Mouse (Mus musculus) heart, postnatal 4 days (tissue): ENCODE measurements around the gene Rsl1. TPM values are rescaled to one million over a fixed set of nuclear protein-coding genes. Genes with fewer than 3 reads are reported as not detected.
"Not testable (repeated sequence)": the region's sequence is repeated elsewhere in the genome, so short reads cannot be mapped to it uniquely, and the experiment has no call there.

Source experiments
- DNase-seq: peaks from one replicate; pipeline ENCODE4 v3.0.0; 2021
- total RNA-seq, 2 experiments: library from RNA; stranded (reverse); gene quantifications; 2 replicates each; pipeline ENCODE4 v1.2.3; 2021

Rsl1 gene
- 1 to 10 TPM; 4.0 to 4.8 TPM for total RNA-seq

DNA sequence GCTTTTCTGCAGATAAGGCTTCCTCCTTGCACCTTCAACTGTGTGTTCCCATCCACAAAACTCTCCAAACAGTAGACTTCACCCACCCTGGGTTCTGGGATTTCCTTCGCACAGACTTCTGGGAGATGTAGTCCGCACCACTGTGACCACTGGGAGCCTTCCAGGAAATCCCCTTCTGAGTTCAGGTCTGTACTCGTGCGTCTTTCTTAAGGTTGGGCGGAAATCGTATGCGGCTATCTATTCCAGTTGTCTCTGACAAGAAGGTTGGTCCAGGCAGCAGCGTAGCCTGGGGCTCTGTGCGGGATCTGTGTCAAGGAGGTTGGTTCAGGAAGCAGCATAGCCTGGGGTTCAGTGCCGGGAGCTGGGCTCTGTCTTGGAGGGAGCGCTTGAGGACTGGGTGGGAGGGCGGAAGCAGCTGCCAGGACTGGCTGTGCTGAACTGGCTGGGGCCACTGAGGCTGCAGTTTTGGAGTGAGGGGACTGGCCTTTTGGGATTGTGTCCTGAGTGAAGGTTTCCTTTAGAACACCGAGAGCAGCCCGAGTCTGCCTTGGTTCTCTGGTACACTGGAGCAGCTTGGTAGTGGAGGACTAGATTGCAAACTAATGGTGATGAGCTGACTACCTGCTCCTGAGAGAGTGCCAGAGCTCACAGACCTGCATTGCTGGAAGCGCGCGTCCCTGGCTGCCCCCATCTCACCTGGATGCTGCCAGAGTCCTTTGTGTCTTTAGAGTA, at the start of gene Rsl1:
Rsl1 (plus strand) TSS at position 192 of the 732 bp plus-strand sequence.
- DNase-seq, result peak; percentile 72

DNA sequence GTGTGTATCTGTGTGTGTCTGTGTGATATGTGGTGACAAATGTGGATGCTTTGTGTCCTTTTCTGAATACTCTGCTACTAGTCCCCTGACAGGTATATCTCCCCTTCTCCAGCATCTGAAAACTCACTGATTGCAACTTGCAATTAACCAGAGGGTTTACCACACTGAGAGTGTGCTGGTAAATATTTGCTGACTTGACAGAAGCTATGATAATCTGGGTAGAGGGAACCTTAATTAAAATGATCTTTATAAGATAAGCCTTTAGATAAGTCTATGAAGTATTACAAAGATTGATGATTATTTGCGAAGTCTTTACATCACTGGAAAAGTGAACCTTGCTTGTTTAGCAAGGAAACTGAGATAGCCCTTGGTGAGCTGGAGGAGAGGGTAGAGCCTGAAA, 48.5 kb upstream of the Rsl1 start:
- DNase-seq, result no peak

DNA sequence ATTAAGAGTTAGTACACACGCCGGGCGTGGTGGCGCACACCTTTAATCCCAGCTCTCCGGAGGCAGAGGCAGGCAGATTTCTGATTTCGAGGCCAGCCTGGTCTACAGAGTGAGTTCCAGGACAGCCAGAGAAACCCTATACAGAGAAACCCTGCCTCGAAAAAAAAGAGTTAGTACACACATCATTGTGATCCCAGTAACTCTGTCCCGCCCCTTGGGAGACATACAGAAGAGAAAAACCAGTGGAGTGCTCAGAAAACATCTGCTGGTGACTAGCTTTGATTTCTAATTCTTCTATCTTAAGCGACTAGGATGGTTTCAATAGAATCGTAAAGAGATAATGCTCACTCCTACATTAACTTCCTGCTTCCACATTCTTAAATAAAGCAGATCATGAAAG, 45.5 kb upstream of the Rsl1 start:
- not testable (repeated sequence) for DNase-seq

DNA sequence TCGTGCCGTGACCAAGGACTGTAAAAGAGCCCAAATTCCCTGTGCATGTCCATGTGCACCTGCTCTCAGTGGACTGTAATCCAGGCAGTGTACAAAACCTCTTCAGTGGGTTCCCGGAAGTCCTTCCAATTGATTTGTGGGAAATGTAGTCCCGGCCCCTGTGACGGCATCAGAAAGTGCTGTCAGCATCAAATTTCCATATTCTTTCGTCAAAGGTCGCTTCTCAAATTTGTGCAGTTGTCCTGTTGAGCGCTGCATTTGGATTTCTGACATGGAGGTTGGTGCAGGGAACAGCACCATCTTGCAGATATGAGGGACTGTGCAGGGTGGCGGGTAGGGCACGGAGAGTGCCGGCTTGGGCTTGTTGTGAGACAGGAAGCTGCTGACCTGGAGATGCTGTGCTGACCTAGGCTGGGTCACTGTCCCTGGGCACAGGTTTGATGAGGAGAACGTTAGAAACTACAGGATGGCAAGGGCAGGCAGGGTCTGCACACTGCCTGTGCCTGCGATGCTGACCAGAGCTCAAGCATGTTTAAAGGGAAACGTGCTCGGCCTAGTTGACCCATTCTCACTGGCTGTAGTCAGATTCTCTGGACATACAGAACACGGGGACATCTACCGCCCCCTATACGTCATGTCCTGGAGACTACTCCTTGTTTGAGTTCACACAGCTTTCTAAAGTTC, 44.8 kb upstream of the Rsl1 start:
- peak; percentile 80 for DNase-seq

DNA sequence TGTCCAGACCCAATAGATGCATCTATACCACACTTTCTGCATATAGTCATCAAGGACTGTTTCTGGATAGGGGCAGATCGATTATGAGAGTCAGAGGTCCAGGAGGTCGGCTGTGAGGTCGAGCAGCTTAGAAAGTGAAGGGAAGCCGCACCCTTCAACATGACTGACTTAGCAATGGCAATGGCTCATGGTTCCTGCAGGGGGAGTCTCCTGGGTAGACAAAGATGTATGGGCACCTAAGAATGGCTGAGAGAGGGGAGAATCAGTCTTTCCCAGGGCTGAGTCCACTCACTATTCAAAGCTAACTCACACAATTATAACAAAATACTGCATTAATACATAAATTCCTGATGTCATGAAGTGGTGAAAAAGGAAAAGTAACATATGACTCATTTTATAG, 6.9 kb upstream of the Rsl1 start:
- DNase-seq, result not testable (repeated sequence)

DNA sequence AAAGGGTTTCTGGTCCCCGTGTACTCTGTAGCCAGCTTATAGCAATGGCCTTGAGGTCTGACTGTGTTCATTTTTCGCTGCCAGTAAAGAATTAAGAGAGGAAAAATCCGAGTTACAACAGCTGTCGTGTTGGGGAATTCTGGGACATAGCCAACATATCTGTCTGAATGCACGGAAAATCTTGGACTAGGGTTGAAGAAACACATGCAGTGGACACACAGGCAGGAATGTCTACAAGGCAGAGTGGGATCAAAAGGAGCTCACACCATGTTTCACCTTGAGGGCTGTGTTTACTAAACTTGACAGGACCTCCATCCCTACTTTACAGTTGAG, 707 bp downstream of the Rsl1 start:
- no peak for DNase-seq

DNA sequence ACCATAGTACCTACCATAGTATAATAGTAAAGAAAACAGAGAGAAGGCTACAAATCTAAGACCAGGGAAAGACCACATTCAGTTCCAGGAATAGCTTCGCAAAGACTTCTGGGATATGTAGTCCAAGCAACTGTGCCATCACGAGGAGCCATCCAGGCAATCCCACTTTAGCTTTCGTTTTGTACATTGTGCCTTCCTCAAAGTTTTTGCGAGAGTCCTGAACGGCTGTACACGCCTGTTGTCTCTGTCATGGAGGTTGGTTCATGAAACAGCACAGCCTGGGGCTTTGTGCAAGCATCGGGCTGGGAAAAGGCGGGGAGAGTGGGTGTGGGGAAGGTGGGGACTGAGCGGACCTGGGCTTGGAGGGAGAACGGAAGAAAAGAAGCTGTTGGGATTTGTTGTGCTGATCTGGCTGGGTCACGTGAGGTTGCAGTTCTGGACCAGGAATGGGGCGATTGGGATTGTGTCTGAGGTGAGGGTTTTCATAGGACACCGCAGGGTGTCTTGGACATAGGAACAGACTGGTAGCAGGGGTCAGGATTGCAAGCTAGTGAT, 21.4 kb downstream of the Rsl1 start, which contains the start of gene Zfp455:
Zfp455 (plus strand) TSS at position 167 of the 555 bp plus-strand sequence.
- DNase-seq, result peak; percentile 51

DNA sequence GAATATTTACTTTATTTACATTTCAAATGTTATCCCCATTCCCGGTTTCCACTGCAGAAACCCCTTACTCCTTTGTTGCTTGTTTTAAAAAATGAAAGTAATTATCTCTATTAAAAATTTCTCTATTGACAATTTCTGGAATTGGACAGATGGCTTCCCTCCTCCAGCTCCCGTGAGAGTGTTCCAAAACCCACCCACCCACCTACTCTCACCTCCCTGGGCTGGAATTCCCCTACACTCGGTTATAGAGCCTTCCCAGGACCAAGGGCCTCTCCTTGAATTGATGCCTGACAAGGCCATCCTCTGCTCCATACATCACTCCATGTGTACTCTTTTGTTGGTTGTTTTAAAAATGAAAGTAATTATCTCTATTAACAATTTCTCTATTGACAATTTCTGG, 28.7 kb downstream of the Rsl1 start:
- no peak for DNase-seq

DNA sequence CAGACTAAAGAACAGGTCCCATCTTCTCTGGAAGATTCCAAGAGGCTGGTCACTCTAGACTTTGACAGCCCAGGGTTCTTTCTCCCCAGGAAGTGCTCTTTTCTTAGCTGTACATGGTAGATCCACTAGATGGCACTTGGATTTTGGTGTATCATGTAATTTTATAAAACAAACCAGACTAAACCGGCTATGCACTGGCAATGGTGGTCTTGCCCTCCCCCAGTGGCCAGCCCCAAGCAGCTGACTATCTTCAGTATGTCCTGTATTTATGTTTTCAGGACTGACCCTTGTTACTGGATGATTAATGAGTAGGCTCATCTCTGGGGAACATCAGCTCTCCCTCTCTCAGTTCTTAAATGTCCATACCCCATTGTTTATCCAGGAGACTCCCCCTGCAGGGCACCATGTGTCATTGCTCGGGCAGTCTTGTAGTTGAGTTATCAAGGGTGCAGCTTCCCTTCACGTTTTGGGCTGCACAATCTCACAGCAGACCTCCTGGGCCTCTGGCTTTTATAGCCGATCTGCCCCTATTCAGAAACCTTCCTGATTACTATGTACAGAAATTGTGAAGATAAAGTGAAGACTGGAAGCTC, 41.1 kb downstream of the Rsl1 start:
- DNase-seq, result no peak

Other genes with a start within 250 kb of the Rsl1 start
- 1 to 10 TPM; 1.4 to 1.6 TPM for gene Zfp712, start 112.0 kb upstream of the Rsl1 start, total RNA-seq
- gene Zfp708, start 75.2 kb upstream of the Rsl1 start, total RNA-seq, result 1 to 10 TPM in 1 of 2 experiments, under 1 TPM in 1; 0.97 to 2.1 TPM
- gene Gm28557, start 64.6 kb upstream of the Rsl1 start, total RNA-seq, result 1 to 10 TPM in 1 of 2 experiments, under 1 TPM in 1; 0.79 to 1.4 TPM
- gene Rslcan18, start 56.9 kb upstream of the Rsl1 start, total RNA-seq, result under 1 TPM in 1 of 2 experiments, not detected in 1; 0.21 TPM
- gene Zfp759, start 51.5 kb upstream of the Rsl1 start, total RNA-seq, result 1 to 10 TPM; 2.0 to 3.1 TPM
- gene Zfp455, start 21.3 kb downstream of the Rsl1 start, total RNA-seq, result under 1 TPM; 0.92 to 0.98 TPM
- 1 to 10 TPM; 2.5 to 3.2 TPM for gene Zfp458, start 105.3 kb downstream of the Rsl1 start, total RNA-seq
- gene Zfp457, start 133.3 kb downstream of the Rsl1 start, total RNA-seq, result 1 to 10 TPM; 2.7 to 3.7 TPM
- 1 to 10 TPM; 2.4 to 2.6 TPM for gene Zfp595, start 159.4 kb downstream of the Rsl1 start, total RNA-seq
- gene Gm28044, start 187.4 kb downstream of the Rsl1 start, total RNA-seq, result 1 to 10 TPM in 1 of 2 experiments, not detected in 1; 2.3 TPM
- gene Zfp953, start 187.4 kb downstream of the Rsl1 start, total RNA-seq, result 1 to 10 TPM; 1.2 to 1.3 TPM
- gene Gm28041, start 202.6 kb downstream of the Rsl1 start, total RNA-seq, result 1 to 10 TPM in 1 of 2 experiments, under 1 TPM in 1; 0.47 to 1.2 TPM
- 1 to 10 TPM in 1 of 2 experiments, under 1 TPM in 1; 0.81 to 1.2 TPM for gene Zfp456, start 202.6 kb downstream of the Rsl1 start, total RNA-seq
- 1 to 10 TPM; 2.2 to 3.5 TPM for gene Zfp429, start 226.6 kb downstream of the Rsl1 start, total RNA-seq
- gene Zfp459, start 248.2 kb downstream of the Rsl1 start, total RNA-seq, result under 1 TPM in 1 of 2 experiments, not detected in 1; 0.38 TPM